Mouse (Mus musculus) hindbrain, embryonic 12.5 days (tissue): ENCODE measurements around the gene Becn1. TPM values are rescaled to one million over a fixed set of nuclear protein-coding genes. Genes with fewer than 3 reads are reported as not detected.

Experiments used
- ATAC-seq: fragments of 200-750 bp; cut with Nextera tagmentation; 2 replicates; pipeline ENCODE4 v1.8.0; 2017; ENCODE audit warnings: moderate TSS enrichment; ENCODE audit not compliant: low FRiP score
- H3K27ac ChIP-seq: fragments of 300-500 bp; sonication (generic); 2 replicates; pipeline ENCODE4 v1.5.1; 2016; ENCODE audit warnings: mild to moderate bottlenecking
- H3K27me3 ChIP-seq: fragments of 300-500 bp; sonication (generic); 2 replicates; pipeline ENCODE4 v1.6.1; 2016; ENCODE audit warnings: mild to moderate bottlenecking
- H3K36me3 ChIP-seq: fragments of 300-500 bp; sonication (generic); 2 replicates; pipeline ENCODE4 v1.6.1; 2016; ENCODE audit warnings: mild to moderate bottlenecking
- H3K4me1 ChIP-seq: fragments of 300-500 bp; sonication (generic); 2 replicates; pipeline ENCODE4 v1.6.1; 2016
- H3K4me2 ChIP-seq: fragments of 300-500 bp; sonication (generic); replicated peaks from 2 replicates; pipeline ENCODE4 v1.6.1; 2016; ENCODE audit warnings: mild to moderate bottlenecking
- H3K4me3 ChIP-seq: fragments of 300-500 bp; sonication (generic); 2 replicates; pipeline ENCODE4 v1.5.1; 2016; ENCODE audit warnings: mild to moderate bottlenecking
- H3K9ac ChIP-seq: fragments of 300-500 bp; sonication (generic); 2 replicates; pipeline ENCODE4 v1.6.1; 2016; ENCODE audit warnings: mild to moderate bottlenecking, moderate library complexity
- H3K9me3 ChIP-seq: fragments of 300-500 bp; sonication (generic); replicated peaks from 2 replicates; pipeline ENCODE4 v1.6.1; 2016; ENCODE audit warnings: mild to moderate bottlenecking
- WGBS: fragments of 180-500 bp; shearing (Covaris S2); methylation state at CpG from one replicate; pipeline ENCODE4 v1.1.7; 2016; 5-methylcytosine and 5-hydroxymethylcytosine counted together
- polyA plus RNA-seq: library from polyadenylated mRNA; unstranded; fragments of >200 nt; fragmentation: Nextera tagmentation; extraction: Ambion mirVana; gene quantifications from 2 replicates; pipeline ENCODE4 v1.2.1, GENCODE M21; 2016

Becn1 gene
- polyA plus RNA-seq, 1 experiment from 2014 or later = 158 TPM

DNA sequence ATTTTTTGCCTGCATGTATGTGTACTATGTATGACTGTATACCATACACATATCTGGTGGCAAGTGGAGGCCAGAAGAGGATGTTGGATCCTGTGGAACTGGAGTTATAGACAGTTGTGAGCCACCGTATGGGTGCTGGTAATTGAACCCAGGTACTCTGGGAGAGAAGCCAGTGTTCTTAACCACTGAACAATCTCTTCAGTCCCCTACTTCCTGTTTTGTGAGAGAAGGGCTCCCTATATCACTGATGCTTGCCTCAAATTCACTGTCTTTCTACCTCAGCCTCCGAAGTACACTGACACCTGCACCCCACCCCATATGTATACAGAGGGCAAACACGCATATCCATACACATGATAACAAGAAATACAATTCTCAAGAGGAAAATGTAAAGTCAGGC is 9.0 kb upstream of the Becn1 start:
- Histone ChIP-seq H3K4me1 (no peaks in the 10 kb centered on the region), H3K9ac (no peak overlapping the region), H3K27ac (no peak overlapping the region), H3K27me3 (no peaks in the 10 kb centered on the region), H3K4me2 (no peak overlapping the region), H3K36me3 (no peaks in the 10 kb centered on the region), H3K4me3 (no peak overlapping the region), H3K9me3 (no peaks in the 10 kb centered on the region)
- 87% methylated on average over 3 of the region's 3 CpGs for WGBS
- ATAC-seq = no peak

DNA sequence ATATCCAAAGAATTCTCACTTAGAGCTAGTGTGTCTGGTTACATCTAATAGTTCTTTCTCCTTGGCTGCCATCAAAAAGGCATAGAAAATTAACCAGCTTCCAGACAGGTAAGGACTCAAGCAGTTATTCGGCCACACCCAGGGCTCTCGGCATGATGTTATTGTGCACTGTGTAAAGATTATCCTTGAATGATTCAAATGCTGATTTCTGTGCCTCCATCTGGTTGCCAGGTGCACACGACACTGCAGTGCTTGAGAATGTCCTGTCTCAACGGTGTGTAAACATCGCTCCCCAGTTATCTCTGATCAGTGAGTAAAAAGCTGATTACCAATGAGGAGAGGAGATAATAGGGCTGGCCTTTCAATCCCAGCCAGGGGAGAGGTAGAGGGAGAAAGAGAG is 5.7 kb upstream of the Becn1 start:
- Histone ChIP-seq H3K36me3 (no peaks in the 10 kb centered on the region), H3K27me3 (no peaks in the 10 kb centered on the region), H3K4me1 (no peaks in the 10 kb centered on the region), H3K9ac (no peak overlapping the region), H3K4me2 (no peak overlapping the region), H3K4me3 (no peak overlapping the region), H3K9me3 (no peaks in the 10 kb centered on the region), H3K27ac (no peak overlapping the region)
- no peak for ATAC-seq
- 38% methylated on average over 5 of the region's 5 CpGs for WGBS

DNA sequence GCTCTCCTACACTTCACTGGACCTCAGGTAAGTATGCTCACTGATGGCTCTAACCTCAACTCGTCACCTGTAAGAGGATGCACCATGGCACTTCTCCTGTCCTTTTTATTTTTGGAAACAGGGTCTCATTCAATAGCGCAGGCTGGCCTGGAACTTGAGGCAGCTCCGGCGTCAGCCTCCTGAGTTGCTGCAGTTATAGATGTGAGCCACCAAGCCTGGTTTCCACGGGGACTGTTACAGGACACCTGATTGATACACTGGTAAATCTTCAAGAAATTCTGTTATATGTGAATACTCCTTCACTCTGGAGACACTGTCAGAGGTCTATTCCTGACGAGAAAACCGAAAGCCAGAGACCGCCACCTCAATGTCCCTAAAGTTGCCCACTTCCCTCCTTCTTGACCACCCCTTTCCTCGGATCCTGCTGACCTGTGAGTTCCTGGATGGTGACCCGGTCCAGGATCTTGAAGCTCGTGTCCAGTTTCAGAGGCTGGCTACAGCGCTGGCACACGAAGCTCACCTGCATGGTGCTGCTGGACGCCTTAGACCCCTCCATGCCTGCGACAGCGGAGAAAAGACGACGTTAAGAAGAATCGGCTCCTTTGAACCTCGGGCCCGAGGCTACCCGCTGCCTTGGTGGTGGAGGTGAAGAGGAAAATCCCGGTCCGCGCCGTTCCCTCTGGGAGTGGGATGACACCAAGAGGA is 635 bp downstream of the Becn1 start:
- H3K36me3 ChIP-seq = peaks cover 16% of the 10 kb centered on the region
- peaks cover 14% of the 10 kb centered on the region for H3K4me1 ChIP-seq
- peak overlapping the region; percentile 35; the same call in 1 of the 2 replicates for H3K27ac ChIP-seq
- H3K27me3 ChIP-seq = no peaks in the 10 kb centered on the region
- H3K9ac ChIP-seq = peak overlapping the region; percentile 89
- 14% methylated on average over 26 of the region's 26 CpGs for WGBS
- ATAC-seq = peak; percentile 38
- H3K4me3 ChIP-seq = peak overlapping the region; percentile 93
- H3K4me2 ChIP-seq = peak overlapping the region; percentile 84
- H3K9me3 ChIP-seq = no peaks in the 10 kb centered on the region

DNA sequence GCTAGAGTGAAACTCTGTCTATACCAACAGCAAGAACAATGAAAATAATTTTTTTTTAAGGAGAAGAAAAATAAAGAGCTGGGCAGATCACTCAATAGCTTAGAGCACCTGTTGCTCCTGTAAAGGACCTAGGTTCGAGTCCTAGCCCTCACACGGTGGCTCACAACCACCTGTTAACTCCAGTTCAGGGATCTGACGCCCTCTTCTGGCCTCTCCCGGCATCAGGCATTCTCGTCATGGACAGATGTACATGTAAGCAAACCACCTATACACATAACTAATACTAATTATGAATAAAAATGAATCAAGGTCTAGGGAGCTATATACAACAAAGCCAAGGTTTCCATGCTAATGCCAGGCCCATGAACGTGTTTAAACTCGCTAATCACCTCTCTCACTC is 1.2 kb downstream of the Becn1 start:
- Histone ChIP-seq H3K4me1 (peaks cover 14% of the 10 kb centered on the region), H3K4me3 (peak overlapping the region; percentile 93), H3K4me2 (peak overlapping the region; percentile 84), H3K9me3 (no peaks in the 10 kb centered on the region), H3K9ac (peak overlapping the region; percentile 89), H3K27me3 (no peaks in the 10 kb centered on the region), H3K27ac (no peak overlapping the region), H3K36me3 (peaks cover 17% of the 10 kb centered on the region)
- 68% methylated on average over 7 of the region's 7 CpGs for WGBS
- ATAC-seq = no peak

GRCm38 (mm10) chr11:101295191-101295590 is 6.9 kb downstream of the Becn1 start:
- Histone ChIP-seq H3K27me3 (no peaks in the 10 kb centered on the region), H3K36me3 (peaks cover 70% of the 10 kb centered on the region), H3K4me3 (no peak overlapping the region), H3K27ac (no peak overlapping the region), H3K9ac (no peak overlapping the region), H3K4me1 (peaks cover under 1% of the 10 kb centered on the region; the same call in 1 of the 2 replicates), H3K9me3 (no peaks in the 10 kb centered on the region), H3K4me2 (no peak overlapping the region)
- ATAC-seq = no peak
- 86% methylated on average over 8 of the region's 8 CpGs for WGBS

- 96% methylated on average over 8 of the region's 8 CpGs for WGBS
- H3K4me1 ChIP-seq = no peaks in the 10 kb centered on the region
- no peaks in the 10 kb centered on the region for H3K27me3 ChIP-seq
- ATAC-seq = no peak
- no peak overlapping the region for H3K27ac ChIP-seq
- H3K4me3 ChIP-seq = no peak overlapping the region
- peaks cover 81% of the 10 kb centered on the region for H3K36me3 ChIP-seq
- H3K9me3 ChIP-seq = no peaks in the 10 kb centered on the region
- H3K4me2 ChIP-seq = no peak overlapping the region
- H3K9ac ChIP-seq = no peak overlapping the region
These were observed 10.9 kb downstream of the Becn1 start for GRCm38 (mm10) chr11:101291231-101291630.

GRCm38 (mm10) chr11:101287306-101287705 is 14.8 kb downstream of the Becn1 start:
- H3K36me3 ChIP-seq = peaks cover 53% of the 10 kb centered on the region
- no peak overlapping the region for H3K4me3 ChIP-seq
- no peaks in the 10 kb centered on the region; the same call in 1 of the 2 replicates for H3K27me3 ChIP-seq
- H3K9me3 ChIP-seq = no peaks in the 10 kb centered on the region
- no peaks in the 10 kb centered on the region for H3K4me1 ChIP-seq
- H3K4me2 ChIP-seq = no peak overlapping the region
- H3K27ac ChIP-seq = no peak overlapping the region
- ATAC-seq = no peak
- H3K9ac ChIP-seq = no peak overlapping the region
- 87% methylated on average over 9 of the region's 9 CpGs for WGBS

DNA sequence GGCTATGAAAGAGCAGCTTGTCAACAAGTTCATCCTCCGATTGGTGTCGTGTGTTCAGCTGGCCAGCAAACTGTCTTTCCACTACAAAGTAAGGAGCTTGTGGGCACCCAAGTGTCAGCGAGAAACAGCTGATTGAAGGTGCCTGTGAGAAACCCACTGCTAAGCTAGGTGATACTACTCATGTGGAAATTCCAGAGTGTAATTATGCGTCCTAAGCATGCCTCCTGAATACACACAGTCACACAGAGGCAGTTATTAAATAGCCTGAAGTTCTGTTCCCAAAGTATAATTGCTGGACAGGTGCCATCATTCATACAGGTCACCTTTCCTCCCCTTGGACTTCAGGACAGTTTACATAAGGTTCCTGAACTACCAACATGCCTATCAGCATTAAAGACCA is 18.3 kb downstream of the Becn1 start:
- 68% methylated on average over 4 of the region's 4 CpGs for WGBS
- H3K27ac ChIP-seq = no peak overlapping the region
- no peak overlapping the region for H3K9ac ChIP-seq
- peaks cover 5% of the 10 kb centered on the region for H3K4me1 ChIP-seq
- H3K4me3 ChIP-seq = no peak overlapping the region
- ATAC-seq = no peak
- H3K36me3 ChIP-seq = peaks cover 19% of the 10 kb centered on the region
- H3K4me2 ChIP-seq = no peak overlapping the region
- no peaks in the 10 kb centered on the region; the same call in 1 of the 2 replicates for H3K27me3 ChIP-seq
- H3K9me3 ChIP-seq = no peaks in the 10 kb centered on the region

GRCm38 (mm10) chr11:101282896-101283295 is 19.2 kb downstream of the Becn1 start:
- peaks cover 12% of the 10 kb centered on the region for H3K36me3 ChIP-seq
- no peaks in the 10 kb centered on the region; the same call in 1 of the 2 replicates for H3K27me3 ChIP-seq
- H3K4me2 ChIP-seq = no peak overlapping the region
- no peak overlapping the region for H3K9ac ChIP-seq
- no peak for ATAC-seq
- 15% methylated on average over 5 of the region's 5 CpGs for WGBS
- no peak overlapping the region for H3K27ac ChIP-seq
- H3K9me3 ChIP-seq = no peaks in the 10 kb centered on the region
- H3K4me3 ChIP-seq = no peak overlapping the region
- H3K4me1 ChIP-seq = peaks cover 9% of the 10 kb centered on the region

- peaks cover 15% of the 10 kb centered on the region; the same call in 1 of the 2 replicates for H3K36me3 ChIP-seq
- no peak overlapping the region for H3K27ac ChIP-seq
- H3K27me3 ChIP-seq = peaks cover 3% of the 10 kb centered on the region
- ATAC-seq = no peak
- no peak overlapping the region for H3K9ac ChIP-seq
- H3K4me2 ChIP-seq = no peak overlapping the region
- H3K4me3 ChIP-seq = no peak overlapping the region
- 50% methylated on average over 7 of the region's 7 CpGs for WGBS
- peaks cover 28% of the 10 kb centered on the region for H3K4me1 ChIP-seq
- H3K9me3 ChIP-seq = no peaks in the 10 kb centered on the region
These were observed 21.2 kb downstream of the Becn1 start for GRCm38 (mm10) chr11:101280837-101281236.

DNA sequence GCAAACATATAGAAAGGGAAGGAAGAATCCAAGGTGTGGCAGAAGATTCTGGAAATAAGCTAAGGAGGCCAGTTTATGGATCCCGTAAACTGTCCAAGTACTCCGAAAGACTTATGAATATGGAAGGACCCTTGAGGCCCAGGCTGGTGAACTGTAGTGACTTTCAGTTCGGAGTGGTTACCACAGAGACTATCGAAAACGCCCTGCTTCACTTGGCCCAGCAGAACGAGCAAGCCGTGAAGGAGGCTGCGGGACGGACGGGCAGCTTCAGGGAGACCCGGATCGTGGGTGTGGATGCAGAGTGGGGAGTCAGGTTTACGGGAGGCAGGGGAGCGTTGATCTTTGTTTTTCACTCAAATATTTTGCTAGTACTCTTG is 22.9 kb downstream of the Becn1 start:
- Histone ChIP-seq H3K4me3 (peak overlapping the region; percentile 71), H3K36me3 (0 out of 2 replicates have a peak, but pooled peaks cover 9% of the 10 kb centered on the region), H3K27ac (no peak overlapping the region), H3K9ac (no peak overlapping the region), H3K27me3 (peaks cover 3% of the 10 kb centered on the region), H3K4me2 (peak overlapping the region; percentile 84), H3K4me1 (peaks cover 28% of the 10 kb centered on the region), H3K9me3 (no peaks in the 10 kb centered on the region)
- ATAC-seq = peak; percentile 54
- 62% methylated on average over 14 of the region's 14 CpGs for WGBS

- Histone ChIP-seq H3K9me3 (no peaks in the 10 kb centered on the region), H3K36me3 (0 out of 2 replicates have a peak, but pooled peaks cover 9% of the 10 kb centered on the region), H3K9ac (peak within 1 kb of the TSS; percentile 82), H3K4me1 (peaks cover 28% of the 10 kb centered on the region), H3K4me3 (peak within 1 kb of the TSS; percentile 71), H3K27me3 (peaks cover 3% of the 10 kb centered on the region), H3K27ac (no peak within 1 kb of the TSS; the same call in 1 of the 2 replicates), H3K4me2 (peak within 1 kb of the TSS; percentile 84)
- 12% methylated on average over 45 of the region's 45 CpGs for WGBS
- ATAC-seq = peak; percentile 93
These were observed 23.6 kb downstream of the Becn1 start, which contains the start of the genes Cntd1 and Coa3 for GRCm38 (mm10) chr11:101278223-101279192. Cntd1 (plus strand) TSS chr11:101279012. Coa3 (minus strand) TSS chr11:101279114.
